Mouse (Mus musculus) right cerebral cortex, adult 18-20 months (tissue): ENCODE measurements around the gene Lrrc66.

Experiments used
- DNase-seq: peaks from one replicate; pipeline ENCODE4 v3.0.0; 2022; ENCODE audit warnings: mixed read lengths

Lrrc66 gene

GRCm38 (mm10) chr5:73556733-73557425 lies 75.4 kb downstream of the Lrrc66 start:
- no peak for DNase-seq
